Mouse (Mus musculus): ENCODE measurements at regions not wholly inside any gene's neighbourhood (a gene's known extent, or its start where the extent isn't known, plus 50 kb on each side); places are given as distances from the start of the nearest gene placed in this dataset.

DNA sequence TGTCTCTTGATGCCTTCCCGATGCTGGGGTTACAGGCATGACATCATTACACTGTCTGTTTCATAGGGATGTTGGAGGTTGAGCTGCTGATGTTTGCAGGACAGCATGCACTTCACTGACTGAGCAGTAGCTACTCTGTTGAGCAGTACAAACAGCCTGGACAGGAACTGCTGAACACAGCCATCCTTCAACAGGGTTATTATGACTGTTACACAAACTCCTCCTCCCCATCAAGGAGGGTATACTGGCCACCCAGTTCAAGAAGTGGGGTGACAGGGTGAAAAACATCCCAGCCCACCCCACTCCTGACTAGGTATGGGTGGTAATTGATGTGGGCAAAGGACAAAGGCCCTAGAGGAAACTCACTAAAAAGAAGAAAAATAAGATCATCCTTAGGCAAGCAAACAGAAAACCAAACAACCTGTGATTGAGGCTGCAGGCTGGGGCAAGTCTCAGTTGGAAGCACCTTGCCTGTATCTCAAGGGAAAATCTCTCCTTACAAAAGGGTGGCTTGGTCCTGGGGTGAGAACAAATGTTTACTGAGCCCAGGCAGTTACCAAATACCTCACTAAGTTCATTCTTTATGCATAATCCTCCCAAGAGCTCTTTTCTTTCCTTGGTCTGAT, 175.8 kb upstream of the Mgat5 start:
- Histone ChIP-seq H3K9me3 (ENCODE audit: low read length) (no peaks in the 10 kb centered on the region), H3K27me3 (ENCODE audit: insufficient read depth, low read length) (no peaks in the 10 kb centered on the region), H3K4me3 (replicated peaks; ENCODE audit: low read length) (no peak overlapping the region), H3K4me1 (replicated peaks; ENCODE audit: low read depth, low read length) (no peaks in the 10 kb centered on the region), H3K36me3 (ENCODE audit: insufficient read depth, low read length) (no peaks in the 10 kb centered on the region)
- TF ChIP-seq POU5F1 (IDR thresholded peaks at IDR 0.05; ENCODE audit: borderline replicate concordance, low read length) (no peak), CTCF (conservative IDR thresholded peaks at IDR 0.05; ENCODE audit: low read length) (no peak), NANOG (IDR thresholded peaks at IDR 0.05; ENCODE audit: borderline replicate concordance, low read length) (no peak)

DNA sequence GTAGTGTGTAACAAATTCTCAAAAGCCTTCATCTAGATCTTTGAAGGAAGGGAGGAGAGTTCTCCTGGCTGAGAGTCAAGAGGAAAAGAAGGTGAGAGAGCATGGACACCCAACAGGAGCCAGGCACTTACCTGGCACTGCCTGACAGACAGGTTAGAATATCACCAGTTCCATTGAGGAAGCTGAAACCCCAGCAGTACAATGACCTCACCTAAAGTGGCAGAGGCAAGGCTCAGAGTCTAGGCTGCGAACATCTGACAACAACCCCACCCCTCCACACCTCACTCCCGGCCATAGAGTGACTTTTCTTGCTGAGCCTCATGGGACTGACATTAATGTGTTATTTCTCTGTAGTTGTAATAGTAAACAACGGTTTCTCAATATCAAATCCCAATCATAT, 181.7 kb upstream of the Mgat5 start:
- Histone ChIP-seq H3K4me1 (replicated peaks; ENCODE audit: low read depth, low read length) (no peaks in the 10 kb centered on the region), H3K4me3 (replicated peaks; ENCODE audit: low read length) (no peak overlapping the region), H3K9me3 (ENCODE audit: low read length) (no peaks in the 10 kb centered on the region), H3K27me3 (ENCODE audit: insufficient read depth, low read length) (no peaks in the 10 kb centered on the region), H3K36me3 (ENCODE audit: insufficient read depth, low read length) (no peaks in the 10 kb centered on the region)
- no peak for TF ChIP-seq NANOG (IDR thresholded peaks at IDR 0.05; ENCODE audit: borderline replicate concordance, low read length)
- no peak for TF ChIP-seq CTCF (conservative IDR thresholded peaks at IDR 0.05; ENCODE audit: low read length)
- no peak for TF ChIP-seq POU5F1 (IDR thresholded peaks at IDR 0.05; ENCODE audit: borderline replicate concordance, low read length)

DNA sequence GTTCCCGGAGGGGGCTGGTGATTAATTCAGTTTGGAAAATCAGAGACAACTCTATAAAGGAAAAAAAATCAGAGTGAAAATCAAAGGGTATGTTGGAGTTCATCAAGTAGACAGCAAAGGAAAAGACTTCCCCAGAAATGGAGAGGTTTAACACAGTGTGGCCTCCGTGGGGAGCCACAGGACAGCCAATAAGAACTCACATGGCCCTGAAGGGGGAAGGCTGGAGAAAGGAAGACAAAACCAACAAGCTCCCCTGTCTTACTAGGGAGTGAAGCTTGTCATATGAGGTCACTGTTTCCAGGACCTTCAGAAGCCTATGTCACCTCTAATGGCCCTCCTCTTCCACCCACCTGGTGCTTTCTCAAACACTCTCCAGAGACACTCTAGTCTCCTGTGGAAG, 187.1 kb upstream of the Nckap5 start:
- H3K36me3 ChIP-seq (ENCODE audit: insufficient read depth, low read length): no peaks in the 10 kb centered on the region
- H3K27me3 ChIP-seq (ENCODE audit: insufficient read depth, low read length): no peaks in the 10 kb centered on the region
- no peak overlapping the region for H3K4me3 ChIP-seq (replicated peaks; ENCODE audit: low read length)
- no peak for TF ChIP-seq POU5F1 (IDR thresholded peaks at IDR 0.05; ENCODE audit: borderline replicate concordance, low read length)
- no peak for TF ChIP-seq NANOG (IDR thresholded peaks at IDR 0.05; ENCODE audit: borderline replicate concordance, low read length)
- TF ChIP-seq CTCF (conservative IDR thresholded peaks at IDR 0.05; ENCODE audit: low read length): no peak
- H3K4me1 ChIP-seq (replicated peaks; ENCODE audit: low read depth, low read length): no peaks in the 10 kb centered on the region
- H3K9me3 ChIP-seq (ENCODE audit: low read length): no peaks in the 10 kb centered on the region

DNA sequence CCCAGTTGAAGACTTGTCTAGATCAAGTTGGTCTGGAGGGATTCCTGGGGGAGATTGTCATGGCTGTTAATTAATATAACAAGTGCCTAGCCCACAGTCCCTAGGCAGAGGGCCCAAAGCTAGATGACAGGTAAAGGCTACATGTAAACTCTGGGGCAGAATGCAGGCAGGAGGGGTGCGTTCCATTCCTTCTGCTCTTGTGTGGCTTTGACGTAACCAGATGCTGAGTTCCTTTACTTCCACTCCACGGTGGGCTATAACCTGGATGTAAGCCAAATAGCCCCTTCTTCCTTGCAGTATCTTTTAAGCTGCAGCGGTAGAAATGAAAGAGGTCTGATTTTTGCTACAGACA, 185.3 kb upstream of the Nckap5 start:
- Histone ChIP-seq H3K4me3 (replicated peaks; ENCODE audit: low read length) (no peak overlapping the region), H3K9me3 (ENCODE audit: low read length) (no peaks in the 10 kb centered on the region), H3K36me3 (ENCODE audit: insufficient read depth, low read length) (no peaks in the 10 kb centered on the region), H3K4me1 (replicated peaks; ENCODE audit: low read depth, low read length) (no peaks in the 10 kb centered on the region), H3K27me3 (ENCODE audit: insufficient read depth, low read length) (no peaks in the 10 kb centered on the region)
- TF ChIP-seq NANOG (IDR thresholded peaks at IDR 0.05; ENCODE audit: borderline replicate concordance, low read length) (no peak), CTCF (conservative IDR thresholded peaks at IDR 0.05; ENCODE audit: low read length) (no peak), POU5F1 (IDR thresholded peaks at IDR 0.05; ENCODE audit: borderline replicate concordance, low read length) (no peak)

DNA sequence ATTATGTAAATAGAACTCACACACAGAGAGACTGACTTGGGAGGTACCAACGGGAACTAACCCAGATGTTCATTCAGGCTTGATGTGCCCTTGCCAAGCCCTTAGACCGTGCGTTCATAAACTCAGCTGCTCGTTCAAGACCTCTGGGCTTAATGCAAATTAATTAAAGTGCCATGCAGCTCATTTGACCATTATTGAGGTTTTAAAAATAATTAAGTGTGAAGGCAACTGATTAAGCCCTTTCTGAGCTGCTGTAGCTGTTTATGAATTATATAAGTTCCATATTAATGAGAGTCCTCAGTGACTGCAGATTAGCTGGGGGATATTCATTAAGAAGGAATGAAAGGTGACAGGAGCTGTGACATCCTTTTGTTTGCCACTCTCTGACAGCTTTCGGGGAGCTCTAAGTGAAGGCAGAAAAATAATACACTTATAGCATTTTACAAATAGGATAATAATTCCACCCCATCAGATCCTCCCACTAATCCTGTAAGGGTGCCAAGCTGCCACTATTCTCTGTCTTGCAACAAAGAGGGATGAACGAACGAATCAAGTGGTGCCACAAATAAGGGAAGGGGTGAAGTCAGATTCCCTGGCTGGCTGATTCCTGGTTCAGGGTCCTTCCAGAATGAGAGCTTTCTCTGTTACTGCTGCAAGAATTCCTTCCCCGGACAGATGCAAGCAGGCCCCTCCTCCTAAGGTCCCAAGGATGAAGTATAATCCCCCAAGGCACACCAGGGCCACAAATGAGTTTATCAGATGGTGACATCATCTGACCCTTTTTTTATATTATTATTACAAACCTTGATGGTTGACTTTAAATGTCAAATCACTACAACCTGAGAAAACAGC, 184.7 kb upstream of the Nckap5 start:
- Histone ChIP-seq H3K4me3 (replicated peaks; ENCODE audit: low read length) (no peak overlapping the region), H3K36me3 (ENCODE audit: insufficient read depth, low read length) (no peaks in the 10 kb centered on the region), H3K9me3 (ENCODE audit: low read length) (no peaks in the 10 kb centered on the region), H3K27me3 (ENCODE audit: insufficient read depth, low read length) (no peaks in the 10 kb centered on the region), H3K4me1 (replicated peaks; ENCODE audit: low read depth, low read length) (no peaks in the 10 kb centered on the region)
- no peak for TF ChIP-seq NANOG (IDR thresholded peaks at IDR 0.05; ENCODE audit: borderline replicate concordance, low read length)

DNA sequence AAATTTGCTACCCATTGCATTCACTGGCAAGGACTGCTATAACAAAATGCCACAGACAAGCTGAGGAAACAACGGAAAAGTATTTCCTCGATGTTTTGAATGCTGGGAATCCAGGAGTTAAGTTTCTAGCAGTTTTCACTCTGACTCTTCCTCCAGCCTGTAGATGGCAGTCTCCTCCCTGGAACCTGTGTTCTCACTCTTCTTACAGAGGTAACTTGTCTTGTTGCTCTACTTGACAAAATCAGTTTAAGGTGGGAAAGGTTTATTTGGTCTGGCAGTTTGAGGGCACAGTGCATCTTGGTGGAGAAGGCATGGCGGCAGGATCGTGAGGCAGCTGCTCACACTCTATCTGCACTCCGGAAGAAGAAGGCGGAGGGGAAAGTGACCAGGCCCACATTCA, 181.3 kb upstream of the Nckap5 start:
- Histone ChIP-seq H3K4me3 (replicated peaks; ENCODE audit: low read length) (no peak overlapping the region), H3K4me1 (replicated peaks; ENCODE audit: low read depth, low read length) (no peaks in the 10 kb centered on the region), H3K27me3 (ENCODE audit: insufficient read depth, low read length) (no peaks in the 10 kb centered on the region), H3K36me3 (ENCODE audit: insufficient read depth, low read length) (no peaks in the 10 kb centered on the region), H3K9me3 (ENCODE audit: low read length) (no peaks in the 10 kb centered on the region)
- peak; percentile 26 for TF ChIP-seq CTCF (conservative IDR thresholded peaks at IDR 0.05; ENCODE audit: low read length)
- TF ChIP-seq NANOG (IDR thresholded peaks at IDR 0.05; ENCODE audit: borderline replicate concordance, low read length): no peak

DNA sequence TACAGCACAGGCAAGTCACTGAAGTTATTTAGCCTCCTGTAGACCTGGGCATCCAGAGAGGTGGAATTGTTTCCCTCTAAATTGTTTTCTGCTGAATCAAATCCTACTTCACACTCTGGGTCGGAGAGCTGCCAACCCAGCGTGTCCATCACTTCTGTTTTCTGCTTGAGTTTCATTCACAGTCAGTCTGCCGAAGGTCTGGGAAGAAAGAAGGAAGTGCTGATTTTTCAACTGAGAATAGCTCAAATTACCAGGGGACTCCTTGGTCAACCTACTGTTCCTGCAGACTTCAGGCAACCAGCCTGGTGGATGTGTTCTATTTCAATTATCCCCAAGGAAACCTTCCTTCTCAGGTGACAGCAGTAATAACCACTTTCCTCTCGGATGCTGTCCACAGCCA, 179.1 kb upstream of the Nckap5 start:
- Histone ChIP-seq H3K27me3 (ENCODE audit: insufficient read depth, low read length) (no peaks in the 10 kb centered on the region), H3K36me3 (ENCODE audit: insufficient read depth, low read length) (no peaks in the 10 kb centered on the region), H3K9me3 (ENCODE audit: low read length) (no peaks in the 10 kb centered on the region), H3K4me3 (replicated peaks; ENCODE audit: low read length) (no peak overlapping the region), H3K4me1 (replicated peaks; ENCODE audit: low read depth, low read length) (no peaks in the 10 kb centered on the region)
- no peak for TF ChIP-seq NANOG (IDR thresholded peaks at IDR 0.05; ENCODE audit: borderline replicate concordance, low read length)
- TF ChIP-seq POU5F1 (IDR thresholded peaks at IDR 0.05; ENCODE audit: borderline replicate concordance, low read length): no peak
- TF ChIP-seq CTCF (conservative IDR thresholded peaks at IDR 0.05; ENCODE audit: low read length): no peak

DNA sequence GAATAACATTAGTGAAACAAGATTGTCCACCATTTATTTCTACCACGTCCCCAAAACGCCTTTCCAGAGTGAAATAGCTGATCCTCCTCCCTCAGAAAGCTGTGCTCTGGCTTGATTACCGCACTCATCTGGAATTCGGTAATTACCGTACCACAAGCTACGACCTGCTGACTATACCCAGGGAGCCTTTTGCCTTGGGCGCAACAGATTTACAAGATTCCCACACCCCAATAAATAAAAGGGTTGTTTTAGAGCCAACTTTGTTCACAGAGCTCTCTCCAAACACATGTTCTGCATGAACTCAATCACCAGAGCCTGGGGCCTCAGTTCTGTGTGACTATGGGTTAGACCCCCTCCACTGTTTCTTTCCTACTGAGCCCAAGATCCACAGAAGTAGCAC, 171.1 kb upstream of the Nckap5 start:
- Histone ChIP-seq H3K9me3 (ENCODE audit: low read length) (peaks cover 21% of the 10 kb centered on the region), H3K36me3 (ENCODE audit: insufficient read depth, low read length) (no peaks in the 10 kb centered on the region), H3K4me1 (replicated peaks; ENCODE audit: low read depth, low read length) (no peaks in the 10 kb centered on the region), H3K27me3 (ENCODE audit: insufficient read depth, low read length) (no peaks in the 10 kb centered on the region), H3K4me3 (replicated peaks; ENCODE audit: low read length) (no peak overlapping the region)
- TF ChIP-seq POU5F1 (IDR thresholded peaks at IDR 0.05; ENCODE audit: borderline replicate concordance, low read length): no peak
- no peak for TF ChIP-seq CTCF (conservative IDR thresholded peaks at IDR 0.05; ENCODE audit: low read length)
- TF ChIP-seq NANOG (IDR thresholded peaks at IDR 0.05; ENCODE audit: borderline replicate concordance, low read length): no peak
